Mouse (Mus musculus) urinary bladder, postnatal 36 days (tissue): ENCODE data around the gene Arpp21.

Experiments
- DNase-seq, 2 experiments: peaks; one replicate each; pipeline ENCODE4 v3.0.0; 2022; ENCODE audit warnings: low spot score in 2 of 2, mixed read lengths in 1 of 2

The Arpp21 gene

DNA sequence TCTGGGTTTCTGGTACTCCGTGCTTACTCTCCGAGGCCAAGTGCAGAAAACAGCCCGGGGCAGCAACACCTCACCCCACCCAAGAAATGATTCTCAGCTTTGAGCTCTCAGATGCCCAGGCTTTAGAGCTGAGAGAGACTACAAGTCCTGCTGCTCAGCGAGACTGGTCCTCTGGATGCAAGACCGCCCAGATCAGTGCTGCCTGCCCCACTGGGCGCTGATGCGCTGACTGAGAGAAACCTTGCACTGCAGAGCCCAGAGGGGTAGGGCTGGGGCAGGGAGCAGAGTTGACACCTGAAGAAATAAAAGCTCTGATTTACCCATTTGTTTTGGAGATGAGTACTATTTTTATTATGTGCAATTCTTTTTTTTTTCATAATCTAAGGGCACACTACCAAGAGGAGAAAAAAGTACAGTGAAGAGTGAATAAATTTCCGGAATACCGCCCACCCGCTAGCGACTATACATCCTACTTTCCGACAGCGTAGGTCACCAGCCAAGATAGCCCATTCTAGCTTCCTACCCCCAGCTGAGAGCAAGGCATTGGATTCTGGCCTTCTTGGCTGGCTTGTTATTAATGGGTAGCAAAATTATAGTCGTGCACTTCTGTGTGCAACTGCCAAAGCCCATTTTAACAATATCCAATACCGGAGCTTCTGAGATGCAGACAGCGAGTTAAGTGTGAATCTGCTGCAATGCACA, at the start of gene Arpp21:
TSS of gene Arpp21 (minus strand) at position 243 of the 702 bp plus-strand sequence.
- DNase-seq: no peak

DNA sequence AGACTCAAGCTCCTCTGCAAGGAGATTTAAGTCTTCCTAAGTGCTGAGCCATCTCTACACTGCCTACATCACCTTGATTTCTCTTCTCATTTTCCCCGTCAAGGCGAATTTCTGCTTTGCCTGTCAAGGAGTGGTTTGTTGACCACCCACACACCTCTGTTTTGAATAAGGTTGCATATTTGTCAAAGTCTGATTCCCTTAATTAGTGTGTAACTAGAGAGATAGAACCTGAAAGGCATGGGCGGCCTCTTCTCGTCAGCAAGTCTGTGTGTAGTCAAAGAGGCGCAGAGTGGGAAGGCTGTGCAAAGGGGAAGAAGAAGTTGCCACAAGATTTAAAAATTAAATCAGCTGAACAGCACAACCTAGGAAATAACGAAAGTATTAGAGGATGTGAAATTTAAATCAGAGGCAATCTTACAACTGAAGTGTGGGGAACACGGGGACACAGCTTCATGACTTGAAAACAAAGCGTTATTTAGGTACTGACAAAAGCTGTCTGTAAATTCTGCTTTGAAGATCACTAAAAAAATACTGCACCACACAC, 36.8 kb upstream of the Arpp21 start:
- DNase-seq: no peak

DNA sequence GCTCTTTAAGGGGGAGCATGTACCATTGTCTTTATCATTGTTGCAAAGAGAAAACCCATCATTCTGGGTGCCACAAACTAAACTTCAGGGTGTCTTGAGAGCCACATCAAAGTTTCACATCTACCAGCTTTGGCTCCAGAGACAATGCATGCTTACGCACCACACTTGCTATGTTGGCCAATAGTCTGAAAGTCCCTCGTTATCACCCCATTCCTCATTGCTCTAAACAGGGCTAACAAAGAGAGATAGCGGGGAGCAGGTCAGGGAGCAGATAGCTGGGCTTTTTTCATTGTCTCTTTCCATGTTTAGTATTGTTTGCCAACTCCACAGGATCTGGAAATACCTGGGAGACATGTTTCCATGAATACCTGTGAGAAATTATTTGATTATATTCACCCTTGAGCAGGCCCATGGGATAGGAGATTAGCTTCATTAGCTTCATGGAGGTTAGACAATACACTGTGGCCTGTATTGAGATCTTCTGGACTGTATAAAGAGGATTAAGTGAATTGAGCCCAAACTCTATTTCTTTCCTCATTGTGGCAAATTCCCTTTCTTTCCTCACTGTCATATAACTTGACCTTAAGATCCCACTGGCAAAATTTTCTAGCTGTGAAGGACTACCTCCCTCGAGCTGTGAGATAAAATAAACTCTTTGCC, 29.4 kb upstream of the Arpp21 start:
- no peak for DNase-seq

DNA sequence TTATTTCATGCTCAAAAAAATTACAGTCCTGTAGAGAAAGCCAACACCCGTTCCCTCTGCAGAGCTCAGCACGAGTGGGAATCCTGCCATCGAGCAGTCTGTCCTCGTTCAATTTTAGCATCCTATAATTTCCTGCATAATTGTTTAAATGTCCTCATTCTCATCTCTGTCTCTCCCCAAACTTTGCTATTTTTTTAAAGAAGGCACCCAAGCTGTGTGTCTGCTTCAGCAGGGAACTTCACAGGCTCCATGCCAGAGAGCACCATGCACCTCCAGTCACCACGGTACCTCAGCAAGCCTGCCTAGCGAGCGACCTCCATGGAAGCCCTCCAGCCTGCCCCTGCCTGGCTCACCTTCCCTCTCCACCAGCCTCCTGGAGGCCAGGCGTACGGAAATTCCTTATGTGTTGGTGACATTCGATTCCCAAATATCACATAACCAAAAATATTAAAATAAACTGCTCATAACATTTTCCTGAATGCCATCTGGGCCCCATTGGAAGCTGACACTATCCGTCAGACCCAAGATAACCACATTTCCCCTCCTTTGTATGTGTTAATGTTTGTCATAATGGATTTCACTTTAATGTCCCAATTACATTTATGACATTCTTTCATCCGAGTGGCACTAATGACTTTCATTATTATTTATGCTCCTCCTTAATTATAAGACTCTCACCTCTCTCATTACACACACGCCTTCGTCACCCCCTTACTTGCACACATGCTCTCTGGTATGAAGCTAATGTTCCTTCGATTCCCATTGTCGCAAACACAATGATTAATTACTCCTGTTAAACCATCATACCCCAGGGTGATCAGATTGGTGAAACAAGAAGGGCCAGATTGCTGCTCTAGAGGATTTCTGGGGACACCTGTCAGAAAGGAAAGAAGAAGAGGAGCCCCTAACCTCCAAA, 26.5 kb upstream of the Arpp21 start:
- DNase-seq: no peak

DNA sequence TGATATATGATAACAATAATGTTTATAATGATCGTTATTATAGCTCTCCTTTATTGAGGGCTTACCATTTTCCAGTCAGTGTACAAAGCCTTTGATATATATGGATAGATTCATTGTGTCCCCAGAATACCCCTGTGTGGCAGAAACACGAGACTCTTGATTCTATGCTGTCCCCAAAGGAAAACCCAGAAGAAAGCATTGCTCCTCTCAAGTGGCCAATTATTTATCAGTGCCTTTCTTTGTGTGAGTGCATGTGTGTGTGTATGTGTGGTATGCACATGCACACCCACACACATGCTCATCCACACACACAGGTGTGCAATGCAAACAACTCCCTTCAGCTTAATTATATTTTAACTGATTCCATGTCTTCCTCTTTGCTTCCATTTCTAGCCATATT, 25.8 kb upstream of the Arpp21 start:
- no peak for DNase-seq

DNA sequence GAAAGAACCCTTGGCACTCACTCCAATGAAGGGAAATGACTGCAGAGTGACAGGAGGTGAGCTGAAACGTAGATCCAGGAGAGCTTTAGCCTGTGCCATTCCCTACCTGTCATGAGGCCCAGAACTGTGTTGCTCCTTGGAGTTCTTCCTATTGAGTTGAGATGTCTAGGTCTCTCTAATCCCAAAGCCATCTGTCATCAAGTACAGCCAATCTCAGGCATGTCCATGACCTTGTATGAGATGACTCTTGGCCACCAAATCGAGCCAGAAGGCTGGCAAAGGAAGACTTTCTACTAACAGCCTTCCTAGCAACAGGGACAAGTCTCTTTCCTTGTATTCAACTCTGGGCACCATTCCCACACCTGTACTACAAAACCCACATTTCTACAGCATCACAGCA, 25.0 kb upstream of the Arpp21 start:
- DNase-seq: no peak

DNA sequence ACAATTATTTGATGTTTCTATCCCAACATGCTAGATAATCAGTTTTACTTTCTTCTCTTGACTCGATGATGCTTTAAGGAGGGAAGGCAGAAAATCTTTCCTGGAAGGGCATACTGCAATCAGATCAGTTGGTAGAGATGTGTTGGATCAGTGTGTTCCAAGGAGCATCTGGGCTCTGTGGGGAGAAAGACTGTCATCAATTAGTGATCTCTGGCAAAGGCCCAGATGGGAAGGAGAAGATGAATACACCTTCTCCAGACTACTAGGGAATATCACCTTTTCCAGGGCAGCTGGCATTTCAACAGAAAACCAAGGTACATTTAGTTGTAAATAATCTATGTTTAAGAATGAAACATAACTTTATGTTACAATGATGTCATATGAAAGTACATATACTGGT, 22.8 kb upstream of the Arpp21 start:
- DNase-seq: no peak

DNA sequence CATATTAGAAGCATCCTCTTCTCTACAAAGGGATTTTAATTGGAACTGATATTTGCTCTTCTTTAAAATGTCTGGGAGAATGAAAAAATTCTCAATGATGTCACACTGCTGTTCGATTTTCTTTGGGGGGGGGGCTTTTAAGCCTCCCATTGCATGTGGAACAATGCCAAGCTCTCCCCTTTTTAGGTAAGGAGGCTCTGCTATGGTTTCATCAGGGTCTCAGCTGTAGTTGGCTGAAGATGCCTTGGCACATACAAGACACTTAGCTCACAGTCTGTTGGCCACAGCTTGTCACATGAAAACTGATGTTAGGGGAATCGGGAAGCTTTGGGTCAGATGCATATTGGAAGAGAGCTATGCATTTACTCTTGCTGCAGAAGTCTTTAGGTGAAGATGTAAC, 20.2 kb upstream of the Arpp21 start:
- no peak for DNase-seq

DNA sequence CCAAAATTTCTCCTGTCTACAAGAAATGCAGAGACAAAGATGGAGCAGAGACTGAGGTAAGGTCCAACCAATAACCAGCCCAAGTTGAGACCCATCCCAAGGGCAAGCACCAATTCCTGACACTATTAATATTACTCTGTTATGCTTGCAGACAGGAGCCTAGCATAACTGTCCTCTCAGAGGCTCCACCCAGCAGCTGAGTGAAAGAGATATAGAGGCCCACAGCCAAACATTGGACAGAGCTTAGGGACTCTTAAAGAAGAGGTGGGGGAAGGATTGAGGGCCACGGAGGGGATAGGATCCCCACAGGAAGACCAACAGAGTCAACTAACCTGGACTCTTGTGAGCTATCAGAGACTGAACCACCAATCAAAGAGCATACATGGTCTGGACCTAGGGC, 18.0 kb upstream of the Arpp21 start:
- no peak for DNase-seq

DNA sequence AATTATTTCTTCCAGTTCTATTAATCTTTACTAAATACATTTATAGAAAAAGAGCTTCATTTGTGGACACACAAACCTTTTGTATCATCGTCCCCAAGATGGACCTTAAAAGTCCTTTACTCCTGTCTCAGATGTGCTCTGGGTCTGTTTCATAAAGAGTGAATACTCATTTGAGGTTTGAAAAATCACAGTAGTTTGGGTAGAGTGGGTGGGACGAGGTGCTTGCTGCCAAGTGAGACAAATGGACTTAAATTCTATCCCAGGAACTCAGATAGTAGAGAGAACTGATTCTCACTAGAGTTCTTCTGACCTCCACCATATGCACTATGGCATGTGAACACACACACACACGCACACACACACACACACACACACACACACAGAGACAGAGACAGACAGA, 16.1 kb upstream of the Arpp21 start:
- DNase-seq: no peak

DNA sequence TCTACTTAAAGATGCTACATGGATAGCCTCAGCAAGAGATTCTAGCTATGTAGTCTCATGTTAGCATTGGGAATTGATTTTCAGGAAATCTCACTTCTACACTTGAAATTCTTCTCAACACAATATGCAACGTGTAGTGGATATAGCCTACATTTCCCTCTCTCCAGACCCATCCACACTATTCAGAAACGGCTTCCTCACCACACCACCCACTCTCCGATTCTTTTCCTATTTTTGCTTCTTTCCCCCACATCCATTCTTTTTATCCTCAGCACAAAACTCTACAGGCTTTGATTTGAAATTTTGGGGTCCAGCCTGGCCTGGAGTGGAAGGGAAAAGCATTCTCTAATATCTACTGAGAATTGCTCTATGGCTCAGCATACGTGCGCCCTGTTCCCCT, 15.6 kb upstream of the Arpp21 start:
- DNase-seq: no peak

DNA sequence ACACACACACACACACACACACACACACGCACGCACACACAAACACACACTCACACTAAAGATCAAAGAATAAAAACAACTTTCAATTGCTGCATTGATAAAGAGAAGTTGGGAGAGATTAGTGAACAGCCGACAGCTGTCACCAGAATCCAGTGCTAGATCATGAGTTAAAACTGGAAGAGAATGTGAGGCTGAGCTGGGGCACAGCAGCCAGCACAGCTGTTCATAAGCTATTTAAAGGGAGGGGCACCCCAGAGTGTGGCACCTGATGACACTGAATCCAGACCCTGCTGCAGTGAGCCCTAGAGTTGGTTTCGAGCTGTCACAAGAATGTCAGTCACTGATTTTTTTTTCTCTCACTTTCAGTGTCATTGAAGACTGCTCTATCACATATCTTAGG, 14.0 kb upstream of the Arpp21 start:
- DNase-seq: no peak

DNA sequence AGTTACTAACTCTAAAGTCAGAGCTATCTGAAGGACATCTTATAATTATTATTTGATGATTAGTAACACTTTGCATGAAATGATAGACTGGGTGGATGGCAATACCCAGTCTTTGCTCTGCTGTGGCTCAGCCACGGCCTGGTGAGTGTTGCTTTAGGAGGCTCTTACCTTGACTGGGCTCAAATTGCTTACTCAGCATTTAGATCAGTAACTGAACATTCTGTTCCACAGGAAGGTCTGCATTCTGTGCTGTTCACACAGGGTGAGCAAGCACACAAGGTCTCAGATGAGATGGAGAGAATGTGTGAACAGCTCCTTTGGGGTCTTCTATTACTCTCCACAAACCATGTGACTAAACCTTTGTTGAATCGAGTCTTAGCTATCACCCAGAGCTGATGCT, 11.4 kb upstream of the Arpp21 start:
- no peak for DNase-seq

DNA sequence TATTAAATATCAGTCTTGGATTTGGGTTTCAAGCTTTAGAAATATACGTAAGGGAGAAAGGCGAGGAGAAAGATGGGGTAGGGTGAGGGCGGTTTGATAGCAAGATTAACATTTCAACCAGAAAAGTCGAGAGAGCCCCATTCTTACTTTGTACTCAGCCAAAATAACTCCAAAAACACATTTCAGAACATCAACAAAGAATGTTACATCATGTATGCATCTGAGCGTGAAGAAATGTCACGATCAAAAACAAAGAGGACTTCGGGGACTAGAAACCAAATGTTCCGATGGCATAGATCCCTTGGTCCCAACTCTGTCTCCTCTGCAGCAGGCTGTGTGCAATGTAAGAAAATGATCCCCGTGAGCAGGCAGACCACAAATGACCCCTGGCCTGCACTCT, 2.4 kb upstream of the Arpp21 start:
- no peak for DNase-seq

DNA sequence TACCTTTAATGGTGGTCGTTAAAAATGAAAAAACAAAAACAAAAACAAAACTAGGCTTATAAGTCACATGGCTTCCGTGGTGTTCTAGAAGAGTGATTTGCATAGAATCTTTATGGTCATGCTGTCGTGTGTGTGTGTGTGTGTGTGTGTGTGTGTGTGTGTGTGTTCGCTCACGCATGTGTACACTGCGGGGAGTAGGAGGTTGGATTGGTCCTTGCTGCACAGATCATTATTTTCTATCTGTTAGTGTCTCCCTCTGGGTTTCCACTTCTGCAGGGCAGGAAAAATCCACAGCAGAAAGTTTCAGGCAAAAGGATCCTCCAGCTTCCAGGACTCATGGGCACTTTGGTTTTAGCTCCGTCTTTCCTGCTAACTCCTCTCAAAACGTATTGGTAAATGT, 813 bp upstream of the Arpp21 start:
- DNase-seq: no peak

DNA sequence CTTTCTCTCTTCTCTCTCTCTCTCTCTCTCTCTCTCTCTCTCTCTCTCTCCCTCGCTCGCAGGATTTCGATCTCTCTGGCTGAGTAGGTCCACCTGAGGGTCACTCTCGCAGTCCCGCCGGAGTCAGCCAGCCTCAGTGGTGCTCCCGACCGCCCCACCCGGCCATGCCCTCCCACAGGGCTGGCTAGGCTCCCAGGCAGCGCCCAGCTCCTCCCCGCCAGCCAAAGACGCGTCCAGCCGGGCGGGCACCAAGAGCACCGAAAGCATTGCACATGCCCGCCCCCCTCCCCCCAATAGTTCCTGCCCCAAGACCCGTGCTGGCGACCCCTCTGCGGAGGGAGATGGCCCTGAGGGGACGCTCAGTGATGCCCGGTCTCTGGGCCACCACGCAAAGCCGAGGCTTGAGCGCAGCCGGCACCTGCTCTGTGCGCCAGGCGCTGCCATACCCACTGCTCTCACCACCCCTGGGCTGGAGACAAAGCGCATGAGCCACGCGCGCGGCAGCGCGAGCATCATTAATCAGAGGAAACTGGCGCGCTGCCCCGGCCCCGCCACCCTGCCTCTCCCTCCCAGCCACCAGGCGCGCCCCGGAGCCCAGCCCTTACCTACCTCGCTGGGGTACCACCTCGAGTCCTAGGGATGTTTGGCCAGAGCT, 570 bp downstream of the Arpp21 start:
- DNase-seq: no peak

DNA sequence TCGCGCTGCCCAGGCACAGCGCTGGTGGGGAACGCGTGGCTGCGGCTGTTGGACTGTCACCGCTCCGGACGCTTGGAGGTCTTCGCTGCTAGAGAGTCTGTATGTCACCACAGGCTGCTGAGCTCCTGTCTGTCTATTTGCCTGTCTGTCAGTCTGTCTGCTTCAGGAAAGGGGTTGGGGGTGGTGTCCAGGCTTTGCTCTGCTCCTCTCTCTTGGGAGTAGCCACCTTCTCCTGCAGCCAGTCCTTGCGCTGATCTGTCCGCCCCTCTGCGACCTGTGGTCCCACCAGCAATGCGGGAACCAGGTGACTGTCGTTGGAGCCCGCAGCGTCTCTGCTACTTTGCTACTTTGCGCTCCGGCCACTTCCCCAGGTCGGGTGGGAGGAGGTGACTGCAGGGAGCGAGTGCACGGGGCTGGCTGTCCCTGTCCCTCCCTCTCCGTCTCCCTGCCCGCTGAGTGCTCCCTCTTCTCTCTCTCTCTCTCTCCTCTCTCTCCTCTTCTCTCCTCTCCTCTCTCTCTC, 1.2 kb downstream of the Arpp21 start:
- no peak for DNase-seq

DNA sequence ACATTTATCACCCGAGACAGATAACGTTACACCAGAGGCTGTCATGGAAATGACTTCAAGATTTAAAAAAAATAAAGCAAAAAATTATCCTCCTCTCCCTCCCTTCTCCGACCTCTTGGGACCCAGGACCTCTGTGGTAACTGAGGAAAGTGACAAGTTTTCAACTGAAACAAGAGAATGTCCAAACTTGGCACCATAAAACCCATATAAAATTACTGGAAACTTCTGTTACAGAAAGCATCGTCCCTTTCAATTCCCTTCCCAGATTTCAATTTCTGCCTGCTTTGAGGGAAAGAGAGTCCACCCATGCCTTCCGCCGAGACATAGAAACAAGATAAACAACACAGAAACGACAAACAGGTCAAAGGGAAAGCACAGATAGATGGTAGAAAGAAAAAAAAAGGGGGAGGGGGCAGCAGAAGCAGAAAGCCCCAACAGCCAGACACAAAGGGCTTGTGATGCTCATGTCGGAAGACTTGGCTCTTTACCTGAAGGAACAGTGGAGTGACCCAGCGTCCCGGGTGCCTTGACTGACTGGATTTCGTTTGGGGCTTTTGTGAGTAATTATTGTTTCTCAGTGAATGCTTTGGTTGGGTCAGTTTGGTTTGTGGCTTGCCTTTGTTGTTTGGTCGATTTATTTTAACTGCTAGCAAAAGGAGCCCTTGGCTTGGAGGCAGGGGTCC, 1.8 kb downstream of the Arpp21 start:
- no peak for DNase-seq

DNA sequence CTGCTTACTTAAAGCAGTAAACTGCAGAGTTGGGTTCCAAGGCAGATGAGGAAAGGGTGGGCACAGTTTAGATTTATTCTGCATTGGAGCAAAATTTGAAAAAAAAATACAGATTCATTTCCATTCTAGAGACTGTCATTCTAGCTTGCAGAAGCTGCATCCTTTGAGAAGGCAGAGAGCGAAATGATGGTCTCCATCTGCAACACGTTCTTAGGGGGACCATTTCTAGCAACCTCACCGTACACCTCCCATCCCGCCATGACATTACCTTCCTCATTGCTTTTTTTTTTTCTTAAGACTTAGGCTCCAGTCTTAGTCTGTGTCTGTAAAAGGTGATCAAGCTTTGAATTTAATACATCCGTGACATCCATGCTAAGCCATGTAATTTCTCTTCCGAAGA, 2.4 kb downstream of the Arpp21 start:
- no peak for DNase-seq

DNA sequence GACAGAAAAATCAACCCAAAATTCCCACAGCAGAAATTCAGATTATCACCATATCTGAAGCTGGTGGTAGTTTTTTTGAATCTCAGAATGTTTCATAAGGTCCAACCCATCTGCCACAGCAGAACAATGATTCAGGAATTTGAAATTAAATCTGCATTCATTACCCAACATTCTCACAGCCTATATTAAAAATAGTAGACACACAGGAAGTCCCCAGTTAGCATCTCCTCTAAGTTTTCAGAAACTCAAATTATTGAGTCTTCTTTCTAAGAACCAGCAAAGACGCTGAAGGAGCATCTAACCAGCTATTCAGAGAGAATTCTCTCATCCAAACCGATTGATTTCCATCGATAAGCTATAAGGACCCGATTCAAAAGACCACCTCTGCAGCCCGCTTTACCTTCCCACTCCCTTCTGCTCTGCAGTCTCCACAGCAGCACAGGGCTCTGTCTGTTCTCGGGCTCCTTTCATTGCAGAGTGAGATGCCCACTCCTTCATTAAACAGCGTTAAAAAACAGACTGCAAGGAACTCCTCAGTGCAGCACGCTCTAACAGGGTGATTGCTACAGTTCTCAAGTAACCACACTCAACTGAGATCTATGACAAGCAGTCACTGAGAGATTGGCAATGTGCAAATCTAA, 3.7 kb downstream of the Arpp21 start:
- no peak for DNase-seq

DNA sequence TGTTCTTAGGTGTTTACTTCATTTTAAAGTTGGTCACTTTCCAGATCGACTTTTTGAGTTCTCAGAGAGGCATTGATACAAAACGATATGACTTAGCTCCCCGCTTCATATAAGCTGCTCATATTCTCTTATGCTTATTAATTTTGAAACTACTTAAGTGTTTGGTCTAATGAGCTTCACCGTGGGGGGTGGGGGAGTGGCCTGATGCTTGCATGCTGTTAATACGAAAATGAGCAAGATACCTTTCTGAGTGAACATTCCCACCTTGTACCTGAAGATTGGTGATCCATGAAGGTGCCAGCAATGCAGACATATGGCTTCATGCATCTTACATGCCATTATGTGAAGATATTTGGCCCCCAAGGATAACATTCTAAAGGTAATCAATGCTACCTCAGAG, 4.4 kb downstream of the Arpp21 start:
- no peak for DNase-seq
